Mouse (Mus musculus) embryonic facial prominence, embryonic 12.5 days (tissue): Measurements from ENCODE around the gene Cdc42ep5. TPM values are rescaled to one million over a fixed set of nuclear protein-coding genes. Genes with fewer than 3 reads are reported as not detected.

Source experiments
- ATAC-seq: fragments of 200-750 bp; cut with Nextera tagmentation; 2 replicates; pipeline ENCODE4 v1.8.0; 2017; ENCODE audit not compliant: insufficient number of reproducible peaks, insufficient read depth, low FRiP score, low TSS enrichment
- H3K27ac ChIP-seq: fragments of 300-500 bp; sonication (generic); 2 replicates; pipeline ENCODE4 v1.5.1; 2016; ENCODE audit warnings: mild to moderate bottlenecking
- H3K27me3 ChIP-seq: fragments of 300-500 bp; sonication (generic); 2 replicates; pipeline ENCODE4 v1.6.1; 2016; ENCODE audit warnings: mild to moderate bottlenecking, moderate library complexity
- H3K36me3 ChIP-seq: fragments of 300-500 bp; sonication (generic); 2 replicates; pipeline ENCODE4 v1.6.1; 2016; ENCODE audit warnings: mild to moderate bottlenecking
- H3K4me1 ChIP-seq: fragments of 300-500 bp; sonication (generic); 2 replicates; pipeline ENCODE4 v1.6.1; 2016
- H3K4me2 ChIP-seq: fragments of 300-500 bp; sonication (generic); replicated peaks from 2 replicates; pipeline ENCODE4 v1.6.1; 2016; ENCODE audit warnings: mild to moderate bottlenecking, moderate library complexity
- H3K4me3 ChIP-seq: fragments of 300-500 bp; sonication (generic); 2 replicates; pipeline ENCODE4 v1.5.1; 2016; ENCODE audit warnings: mild to moderate bottlenecking
- H3K9ac ChIP-seq: fragments of 300-500 bp; sonication (generic); 2 replicates; pipeline ENCODE4 v1.6.1; 2016; ENCODE audit warnings: mild to moderate bottlenecking, moderate library complexity
- H3K9me3 ChIP-seq: fragments of 300-500 bp; sonication (generic); 2 replicates; pipeline ENCODE4 v1.6.1; 2016; ENCODE audit warnings: mild to moderate bottlenecking, moderate library complexity
- WGBS: fragments of 180-500 bp; shearing (Covaris S2); methylation state at CpG from one replicate; pipeline ENCODE4 v1.1.7; 2016; 5-methylcytosine and 5-hydroxymethylcytosine counted together
- polyA plus RNA-seq: library from polyadenylated mRNA; unstranded; fragments of >200 nt; fragmentation: Nextera tagmentation; extraction: Ambion mirVana; gene quantifications from 2 replicates; pipeline ENCODE4 v1.2.1, GENCODE M21; 2016

The Cdc42ep5 gene
- polyA plus RNA-seq, 1 experiment from 2014 or later = 54.8 TPM

DNA sequence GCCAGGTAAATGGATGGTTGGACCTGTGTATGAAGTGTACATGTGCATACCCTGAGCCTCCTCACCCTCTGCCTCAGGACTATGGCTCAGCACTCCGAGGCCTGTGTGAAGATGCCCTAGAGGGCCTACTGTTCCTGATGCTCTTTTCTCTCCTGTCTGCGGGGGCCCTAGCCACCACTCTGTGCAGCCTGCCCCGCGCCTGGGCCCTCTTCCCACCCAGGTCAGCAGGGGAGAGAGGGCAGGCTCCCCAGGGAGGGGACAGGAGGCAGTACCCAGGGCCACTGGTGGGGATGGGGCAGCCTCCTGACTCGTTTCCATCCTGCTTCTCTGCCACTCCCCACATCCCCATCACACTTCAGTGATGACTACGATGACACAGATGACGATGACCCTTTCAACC, 31.7 kb downstream of the Cdc42ep5 start:
- Histone ChIP-seq H3K27ac (no peak overlapping the region), H3K36me3 (no peaks in the 10 kb centered on the region), H3K4me3 (no peak overlapping the region), H3K27me3 (no peaks in the 10 kb centered on the region), H3K9me3 (no peaks in the 10 kb centered on the region), H3K9ac (0 out of 2 replicates have a peak overlapping the region, but pooled peaks have one; percentile 12), H3K4me1 (peaks cover 12% of the 10 kb centered on the region), H3K4me2 (no peak overlapping the region)
- no peak for ATAC-seq
- 84% methylated on average over 7 of the region's 7 CpGs for WGBS

DNA sequence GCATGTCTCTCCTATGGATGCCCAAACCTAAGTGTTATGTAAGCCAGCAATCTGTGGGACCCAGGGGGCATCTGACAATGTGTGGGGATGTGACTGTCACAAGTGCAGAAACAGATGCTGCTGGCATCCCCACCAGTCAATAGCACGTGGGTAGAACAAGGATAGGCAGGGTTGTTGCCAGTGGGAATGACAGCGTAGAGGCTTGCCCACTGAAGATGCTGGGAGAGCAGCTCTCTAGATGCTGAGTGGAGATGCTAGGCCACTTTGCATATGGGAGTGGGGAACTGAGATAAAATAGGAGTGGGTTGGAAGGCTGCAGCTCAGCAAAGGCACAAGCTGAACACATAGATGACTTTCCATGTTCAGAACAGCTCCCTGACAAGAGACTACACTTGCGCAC, 32.1 kb downstream of the Cdc42ep5 start:
- Histone ChIP-seq H3K9ac (0 out of 2 replicates have a peak overlapping the region, but pooled peaks have one; percentile 12), H3K9me3 (no peaks in the 10 kb centered on the region), H3K4me1 (peaks cover 8% of the 10 kb centered on the region), H3K4me3 (no peak overlapping the region), H3K36me3 (no peaks in the 10 kb centered on the region), H3K27ac (no peak overlapping the region), H3K27me3 (no peaks in the 10 kb centered on the region), H3K4me2 (no peak overlapping the region)
- 92% methylated on average over 3 of the region's 3 CpGs for WGBS
- no peak for ATAC-seq

DNA sequence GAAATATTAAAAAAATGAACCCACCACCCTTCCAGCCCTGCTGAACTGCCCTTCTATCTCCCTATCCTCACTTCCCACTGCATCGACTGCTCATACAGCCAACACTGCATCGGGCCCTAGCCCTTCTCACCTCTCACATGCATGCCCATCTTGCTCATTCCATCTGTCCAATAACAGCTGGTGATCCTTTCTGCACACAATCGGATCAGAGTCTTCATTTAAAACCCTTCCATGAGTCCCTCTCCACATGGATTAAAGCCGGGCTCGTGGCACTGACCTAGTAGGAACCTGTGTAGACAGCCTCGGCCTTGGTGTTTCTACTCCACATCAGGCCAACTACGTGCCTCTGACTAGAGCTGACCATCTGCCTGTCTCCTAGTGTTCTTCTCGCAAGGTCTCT, 32.7 kb downstream of the Cdc42ep5 start:
- Histone ChIP-seq H3K4me1 (peaks cover 8% of the 10 kb centered on the region; the same call in 1 of the 2 replicates), H3K27ac (no peak overlapping the region), H3K4me3 (no peak overlapping the region), H3K36me3 (no peaks in the 10 kb centered on the region), H3K9ac (0 out of 2 replicates have a peak overlapping the region, but pooled peaks have one; percentile 7), H3K9me3 (no peaks in the 10 kb centered on the region), H3K27me3 (no peaks in the 10 kb centered on the region), H3K4me2 (no peak overlapping the region)
- WGBS = 88% methylated on average over 8 of the region's 8 CpGs
- ATAC-seq = no peak

DNA sequence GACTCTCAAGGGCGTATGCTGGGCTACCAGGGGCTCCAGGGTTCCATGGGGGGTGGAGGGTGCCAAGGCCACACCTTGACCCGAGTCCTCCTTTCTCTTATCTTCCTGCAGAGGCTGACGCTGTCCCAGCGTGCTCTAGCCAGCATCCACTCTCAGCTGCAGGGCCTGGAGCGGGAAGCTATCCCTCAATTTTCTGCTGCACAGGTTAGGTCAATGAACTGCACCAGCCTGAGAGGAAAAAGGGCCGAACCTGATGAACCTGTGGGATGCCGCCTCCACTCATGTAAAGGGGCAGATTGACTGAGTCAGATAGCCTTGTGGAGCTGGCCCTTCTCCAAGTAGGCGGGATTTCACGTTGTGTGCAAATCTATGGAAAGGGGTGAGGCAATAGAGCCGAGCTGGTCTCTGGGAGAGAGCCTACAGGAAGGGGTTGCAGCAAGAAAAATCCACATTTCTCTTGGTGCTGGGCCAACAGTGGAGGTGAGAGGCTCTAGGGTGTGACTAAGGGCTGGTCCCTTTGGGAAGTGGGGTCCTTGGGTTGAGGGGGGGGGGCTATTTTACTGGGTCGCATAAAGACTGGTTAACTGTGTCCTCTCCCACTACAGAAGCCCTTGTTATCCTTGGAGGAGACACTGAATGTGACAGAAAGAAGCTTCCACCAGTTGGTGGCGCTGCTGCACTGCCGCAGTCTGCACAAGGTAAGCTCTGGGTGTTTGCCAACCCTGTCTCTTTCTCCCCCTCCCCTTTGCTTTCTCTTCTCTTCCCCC, 33.8 kb downstream of the Cdc42ep5 start:
- no peak overlapping the region for H3K9ac ChIP-seq
- no peaks in the 10 kb centered on the region for H3K9me3 ChIP-seq
- H3K4me2 ChIP-seq = 0 out of 2 replicates have a peak overlapping the region, but pooled peaks have one; percentile 15
- peaks cover 8% of the 10 kb centered on the region; the same call in 1 of the 2 replicates for H3K4me1 ChIP-seq
- no peaks in the 10 kb centered on the region for H3K36me3 ChIP-seq
- H3K27ac ChIP-seq = no peak overlapping the region
- 44% methylated on average over 13 of the region's 13 CpGs for WGBS
- no peaks in the 10 kb centered on the region for H3K27me3 ChIP-seq
- ATAC-seq = peak; percentile 38; the same call in 1 of the 2 replicates
- no peak overlapping the region for H3K4me3 ChIP-seq

DNA sequence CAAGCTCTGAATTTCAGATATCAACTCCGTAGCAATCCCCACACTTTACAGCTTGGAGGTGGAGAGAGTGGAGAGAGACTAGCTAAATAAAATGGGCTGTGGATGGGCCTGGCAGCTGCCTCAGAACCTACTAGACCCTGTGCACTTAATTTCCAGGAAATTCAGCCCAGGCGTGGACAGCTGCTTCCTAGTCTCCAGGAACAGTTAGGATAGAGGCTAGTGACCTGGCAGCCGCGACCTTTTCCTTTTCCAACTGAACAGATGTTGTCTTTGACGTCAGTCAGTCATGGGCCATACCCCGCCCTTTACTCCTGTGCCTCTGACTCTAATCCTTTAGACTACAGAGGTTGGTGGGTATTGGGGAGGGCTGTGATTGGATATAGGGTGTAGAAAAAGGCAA, 35.8 kb downstream of the Cdc42ep5 start:
- Histone ChIP-seq H3K9me3 (no peaks in the 10 kb centered on the region), H3K9ac (no peak overlapping the region), H3K36me3 (no peaks in the 10 kb centered on the region), H3K27me3 (no peaks in the 10 kb centered on the region), H3K27ac (no peak overlapping the region), H3K4me2 (no peak overlapping the region), H3K4me1 (peaks cover 14% of the 10 kb centered on the region), H3K4me3 (no peak overlapping the region)
- ATAC-seq = no peak
- 49% methylated on average over 6 of the region's 6 CpGs for WGBS

DNA sequence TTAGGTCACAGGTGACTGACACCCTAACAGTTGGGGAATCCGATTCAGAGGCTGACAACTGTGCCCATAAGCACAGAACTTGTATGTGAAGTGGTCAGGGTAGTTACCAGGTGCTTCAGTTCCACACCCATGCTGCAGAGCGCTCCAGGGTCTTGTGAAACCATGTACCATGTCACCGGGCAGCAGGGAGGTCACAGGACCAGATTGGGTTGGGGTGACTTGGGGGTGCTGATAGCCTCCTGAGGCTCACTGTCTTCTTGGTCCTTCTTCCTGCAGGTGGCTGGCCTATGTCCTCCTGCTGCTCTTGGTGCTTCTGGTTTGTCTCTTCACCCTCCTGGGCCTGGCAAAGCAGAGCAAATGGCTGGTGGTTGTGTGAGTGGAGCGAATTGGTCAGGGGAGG, 36.8 kb downstream of the Cdc42ep5 start:
- H3K4me3 ChIP-seq = no peak overlapping the region
- no peaks in the 10 kb centered on the region for H3K27me3 ChIP-seq
- peaks cover 16% of the 10 kb centered on the region for H3K4me1 ChIP-seq
- H3K27ac ChIP-seq = no peak overlapping the region
- no peak for ATAC-seq
- no peak overlapping the region for H3K9ac ChIP-seq
- H3K36me3 ChIP-seq = no peaks in the 10 kb centered on the region
- 86% methylated on average over 4 of the region's 4 CpGs for WGBS
- no peak overlapping the region for H3K4me2 ChIP-seq
- no peaks in the 10 kb centered on the region for H3K9me3 ChIP-seq

DNA sequence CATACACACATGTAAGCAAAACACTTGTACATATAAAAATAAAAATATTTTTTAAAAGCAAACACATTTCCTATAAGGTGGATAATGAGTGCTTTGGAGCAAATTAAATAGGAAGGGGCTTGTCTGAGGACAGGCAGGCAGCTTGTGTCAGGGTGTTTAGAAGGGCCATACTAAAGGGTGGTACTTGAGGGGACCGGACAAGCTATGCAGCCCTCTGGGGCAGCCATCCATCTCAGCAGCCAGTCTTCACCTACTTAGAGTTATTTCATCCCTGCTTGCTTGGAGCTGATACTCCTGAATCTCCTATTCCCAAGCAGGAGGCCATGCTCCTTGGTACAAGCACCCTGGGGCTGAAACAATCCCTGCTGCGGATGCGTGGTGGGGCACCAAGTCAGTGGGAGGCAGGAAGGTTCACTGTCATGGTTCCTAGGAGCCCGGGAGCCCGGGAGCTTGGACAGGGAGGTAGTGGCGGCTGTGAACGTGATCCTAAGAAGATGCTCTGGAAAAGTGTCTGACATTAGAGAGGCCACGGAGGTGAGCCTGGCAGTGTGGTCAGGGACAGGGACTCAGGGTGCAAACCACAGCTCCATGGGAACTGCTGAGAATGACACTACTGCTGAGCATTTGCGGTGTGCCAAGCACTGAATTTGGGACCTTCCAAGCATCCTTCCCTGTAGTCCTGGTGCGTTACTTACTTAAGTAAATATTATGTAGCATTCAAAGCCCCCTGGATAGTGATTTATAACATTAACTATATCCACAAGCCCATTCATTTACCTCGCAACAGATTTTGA, 37.5 kb downstream of the Cdc42ep5 start:
- WGBS = 89% methylated on average over 11 of the region's 11 CpGs
- H3K36me3 ChIP-seq = no peaks in the 10 kb centered on the region
- ATAC-seq = no peak

DNA sequence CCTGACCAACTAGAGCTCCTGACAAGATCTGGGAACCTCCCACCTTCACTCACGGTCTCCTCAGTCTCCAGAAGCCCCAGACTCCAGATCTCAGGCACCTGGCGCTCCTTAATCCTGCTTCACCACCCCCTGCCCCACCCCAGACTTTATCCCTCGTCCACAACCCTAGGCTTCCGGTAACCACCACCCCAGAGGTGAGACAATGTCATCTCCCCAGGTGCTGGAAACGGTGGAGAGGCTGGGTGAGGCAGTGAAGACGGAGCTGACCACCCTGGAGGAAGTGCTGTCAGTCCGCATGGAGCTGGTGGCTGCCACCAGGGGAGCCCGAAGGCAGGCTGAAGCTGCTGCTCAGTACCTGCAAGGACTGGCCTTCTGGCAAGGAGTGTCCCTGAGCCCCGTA, 39.4 kb downstream of the Cdc42ep5 start:
- Histone ChIP-seq H3K9ac (no peak overlapping the region), H3K27me3 (peaks cover 11% of the 10 kb centered on the region), H3K36me3 (no peaks in the 10 kb centered on the region), H3K9me3 (no peaks in the 10 kb centered on the region), H3K4me3 (no peak overlapping the region), H3K4me2 (no peak overlapping the region), H3K27ac (no peak overlapping the region), H3K4me1 (peaks cover 13% of the 10 kb centered on the region)
- WGBS = 22% methylated on average over 9 of the region's 9 CpGs
- no peak for ATAC-seq

More for the DNA sequence above, 37.5 kb downstream of the Cdc42ep5 start:
- H3K4me3 ChIP-seq = no peak overlapping the region
- no peaks in the 10 kb centered on the region for H3K9me3 ChIP-seq
- peaks cover 16% of the 10 kb centered on the region for H3K4me1 ChIP-seq
- H3K4me2 ChIP-seq = no peak overlapping the region
- H3K27me3 ChIP-seq = no peaks in the 10 kb centered on the region
- no peak overlapping the region for H3K27ac ChIP-seq
- H3K9ac ChIP-seq = no peak overlapping the region

DNA sequence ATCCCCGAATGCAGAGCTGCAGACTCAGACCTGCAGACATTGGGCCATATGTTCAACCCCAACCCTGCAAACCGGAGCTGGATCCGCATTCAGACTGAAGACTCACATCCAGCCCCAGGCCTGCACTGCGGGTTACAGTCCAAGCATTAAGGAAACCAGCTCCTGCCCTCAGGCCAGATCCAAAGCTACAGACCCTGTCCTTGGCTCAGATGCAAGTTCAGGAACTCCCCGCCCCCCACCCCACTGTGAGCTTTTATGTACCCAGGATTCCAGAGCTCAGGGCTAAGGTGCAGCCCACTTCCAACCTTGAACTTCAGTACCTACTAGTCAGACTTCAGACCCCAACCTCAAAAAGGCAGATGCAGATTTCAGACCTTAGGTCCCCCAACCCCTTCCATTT, 39.8 kb downstream of the Cdc42ep5 start:
- H3K4me2 ChIP-seq = peak overlapping the region; percentile 44
- H3K27ac ChIP-seq = no peak overlapping the region; the same call in 1 of the 2 replicates
- H3K36me3 ChIP-seq = no peaks in the 10 kb centered on the region
- no peak for ATAC-seq
- H3K9ac ChIP-seq = no peak overlapping the region
- WGBS = 13% methylated on average over 5 of the region's 5 CpGs
- no peak overlapping the region for H3K4me3 ChIP-seq
- H3K4me1 ChIP-seq = peaks cover 13% of the 10 kb centered on the region
- H3K9me3 ChIP-seq = no peaks in the 10 kb centered on the region
- H3K27me3 ChIP-seq = peaks cover 15% of the 10 kb centered on the region

DNA sequence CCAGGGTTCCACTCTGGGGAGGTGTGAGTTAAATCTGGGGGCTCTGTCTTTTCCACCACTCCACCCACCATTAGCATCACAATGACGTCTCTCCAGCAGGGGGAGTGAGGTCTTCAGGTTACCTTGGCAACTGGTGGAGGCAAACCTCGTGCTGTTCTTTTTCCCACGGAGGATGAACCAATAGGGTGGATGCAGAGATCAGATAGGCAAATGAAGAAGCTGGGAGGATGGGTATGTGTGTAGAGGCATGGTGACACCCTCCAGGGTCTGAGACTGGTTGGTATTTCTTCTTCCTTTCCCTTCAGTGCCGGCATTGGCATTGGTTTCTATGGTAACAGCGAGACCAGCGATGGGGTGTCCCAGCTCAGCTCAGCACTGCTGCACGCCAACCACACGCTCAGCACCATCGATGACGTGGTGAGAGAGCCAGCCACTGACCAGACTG, 40.3 kb downstream of the Cdc42ep5 start:
- H3K9me3 ChIP-seq = no peaks in the 10 kb centered on the region
- H3K27ac ChIP-seq = no peak overlapping the region; the same call in 1 of the 2 replicates
- H3K4me3 ChIP-seq = no peak overlapping the region
- peak; percentile 70 for ATAC-seq
- WGBS = 2% methylated on average over 10 of the region's 10 CpGs
- peaks cover 16% of the 10 kb centered on the region for H3K4me1 ChIP-seq
- no peak overlapping the region for H3K9ac ChIP-seq
- H3K4me2 ChIP-seq = peak overlapping the region; percentile 44
- H3K27me3 ChIP-seq = peaks cover 21% of the 10 kb centered on the region
- no peaks in the 10 kb centered on the region for H3K36me3 ChIP-seq

DNA sequence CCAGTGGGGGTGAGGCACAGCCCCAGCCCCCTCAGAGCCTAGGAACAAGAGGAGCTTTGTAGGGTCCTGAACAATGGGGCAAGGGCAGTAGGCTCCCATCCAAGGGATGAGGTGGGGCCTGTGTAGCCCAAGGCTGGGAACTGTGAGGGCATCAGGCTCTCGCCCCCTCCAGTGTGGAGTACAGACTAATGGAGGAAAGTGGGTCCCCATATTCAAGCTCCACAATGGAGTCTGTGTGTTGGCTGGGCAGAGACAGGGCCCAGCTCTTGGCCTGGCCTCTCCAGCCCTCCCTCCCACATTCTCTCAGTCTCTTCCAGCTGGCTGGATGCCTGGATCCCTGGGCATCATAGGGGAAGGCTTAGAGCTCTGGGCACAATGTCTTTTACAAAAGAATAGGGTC, 40.9 kb downstream of the Cdc42ep5 start:
- H3K9ac ChIP-seq = no peak overlapping the region; the same call in 1 of the 2 replicates

More for the DNA sequence above, 40.9 kb downstream of the Cdc42ep5 start:
- H3K27ac ChIP-seq = 0 out of 2 replicates have a peak overlapping the region, but pooled peaks have one; percentile 43
- H3K4me1 ChIP-seq = peaks cover 19% of the 10 kb centered on the region
- ATAC-seq = peak; percentile 37
- no peaks in the 10 kb centered on the region for H3K36me3 ChIP-seq
- H3K27me3 ChIP-seq = peaks cover 26% of the 10 kb centered on the region
- H3K4me3 ChIP-seq = no peak overlapping the region
- 40% methylated on average over 1 of the region's 1 CpGs for WGBS
- H3K9me3 ChIP-seq = no peaks in the 10 kb centered on the region
- H3K4me2 ChIP-seq = no peak overlapping the region
